Mouse (Mus musculus) R1 (cell line): Measurements from ENCODE around the gene Cpt1b.

ENCODE experiments used
- DNase-seq: peaks from one replicate; pipeline ENCODE4 v3.0.0-alpha.2; 2018; ENCODE audit warnings: low read depth, low spot score

Gene Cpt1b

GRCm38 (mm10) chr15:89425711-89426121, at the start of gene Cpt1b:
Gene Cpt1b, minus strand, starts transcription at chr15:89425863.
- no peak for DNase-seq

GRCm38 (mm10) chr15:89475293-89475600, 49.6 kb upstream of the Cpt1b start:
- no peak for DNase-seq

- DNase-seq = no peak
Measured at GRCm38 (mm10) chr15:89474596-89475292, 49.1 kb upstream of the Cpt1b start.

- no peak for DNase-seq
Measured at GRCm38 (mm10) chr15:89473921-89474320, 48.3 kb upstream of the Cpt1b start.

GRCm38 (mm10) chr15:89473370-89473769, 47.7 kb upstream of the Cpt1b start:
- DNase-seq = no peak

GRCm38 (mm10) chr15:89471476-89471875, 45.8 kb upstream of the Cpt1b start:
- no peak for DNase-seq

- peak; percentile 75 for DNase-seq
Measured at GRCm38 (mm10) chr15:89468577-89468976, 42.9 kb upstream of the Cpt1b start.

GRCm38 (mm10) chr15:89465052-89465451, 39.4 kb upstream of the Cpt1b start:
- peak; percentile 76 for DNase-seq

GRCm38 (mm10) chr15:89463334-89464235, 37.9 kb upstream of the Cpt1b start:
- peak; percentile 47 for DNase-seq

GRCm38 (mm10) chr15:89462176-89462575, 36.5 kb upstream of the Cpt1b start:
- no peak for DNase-seq

- DNase-seq = no peak
Measured at GRCm38 (mm10) chr15:89461321-89461720, 35.7 kb upstream of the Cpt1b start.

- peak; percentile 57 for DNase-seq
Measured at GRCm38 (mm10) chr15:89460298-89460697, 34.6 kb upstream of the Cpt1b start.

GRCm38 (mm10) chr15:89459821-89460220, 34.2 kb upstream of the Cpt1b start:
- no peak for DNase-seq

GRCm38 (mm10) chr15:89458942-89459341, 33.3 kb upstream of the Cpt1b start:
- DNase-seq = no peak

- DNase-seq = no peak
Measured at GRCm38 (mm10) chr15:89455642-89456041, 30.0 kb upstream of the Cpt1b start.

- DNase-seq = no peak
Measured at GRCm38 (mm10) chr15:89454857-89455256, 29.2 kb upstream of the Cpt1b start.

GRCm38 (mm10) chr15:89453865-89454478, 28.3 kb upstream of the Cpt1b start, which contains the start of gene Mapk8ip2:
Gene Mapk8ip2, plus strand, starts transcription at chr15:89453913.
- DNase-seq = peak; percentile 69

GRCm38 (mm10) chr15:89452906-89453864, 27.5 kb upstream of the Cpt1b start:
- peak; percentile 86 for DNase-seq

GRCm38 (mm10) chr15:89442486-89443070, 16.9 kb upstream of the Cpt1b start:
- peak; percentile 76 for DNase-seq

GRCm38 (mm10) chr15:89435878-89436277, 10.2 kb upstream of the Cpt1b start:
- no peak for DNase-seq

GRCm38 (mm10) chr15:89434136-89434535, 8.5 kb upstream of the Cpt1b start:
- DNase-seq = no peak
